Mouse (Mus musculus) gastrocnemius, postnatal 36 days (tissue): ENCODE results near the gene Lrrc74b. TPM values are rescaled to one million over a fixed set of nuclear protein-coding genes. Genes with fewer than 3 reads are reported as not detected.

Source experiments
- DNase-seq, 2 experiments: peaks; one replicate each; pipeline ENCODE4 v3.0.0; 2022
- intact Hi-C: fragments of 180-260 bp; cut with DNase I; formaldehyde crosslinking; loops from one replicate; pipeline ENCODE4 v1.15.1; 2025
- total RNA-seq, 2 experiments: library from RNA; stranded (reverse); gene quantifications; 2 replicates each; pipeline ENCODE4 v1.2.3; 2021

Lrrc74b gene
- total RNA-seq, 2 experiments from 2014 or later: 1.0 to 1.6 TPM

GRCm38 (mm10) chr16:17507018-17507552 lies 54.0 kb downstream of the Lrrc74b start:
- no peak for DNase-seq
- intact Hi-C loops: no loop called here

DNA sequence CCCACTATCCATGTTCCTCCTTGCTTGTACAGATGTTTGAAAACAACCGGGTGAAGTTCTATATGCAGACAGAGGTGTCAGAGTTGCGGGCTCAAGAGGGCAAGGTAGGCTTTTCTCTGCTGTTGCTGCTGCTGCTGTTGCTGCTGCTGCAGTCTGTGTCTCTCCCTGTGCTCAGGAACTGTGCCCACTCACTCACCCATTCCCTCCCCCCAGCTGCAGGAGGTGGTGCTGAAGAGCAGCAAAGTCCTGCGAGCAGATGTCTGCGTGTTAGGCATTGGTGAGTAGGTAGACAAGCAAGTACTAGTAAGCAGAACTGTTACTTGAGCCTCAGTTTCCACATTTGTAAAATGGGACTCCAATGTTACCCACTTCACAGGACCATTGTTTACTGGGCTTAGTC lies 58.4 kb downstream of the Lrrc74b start:
- no peak for DNase-seq
- intact Hi-C loops: no loop called here

DNA sequence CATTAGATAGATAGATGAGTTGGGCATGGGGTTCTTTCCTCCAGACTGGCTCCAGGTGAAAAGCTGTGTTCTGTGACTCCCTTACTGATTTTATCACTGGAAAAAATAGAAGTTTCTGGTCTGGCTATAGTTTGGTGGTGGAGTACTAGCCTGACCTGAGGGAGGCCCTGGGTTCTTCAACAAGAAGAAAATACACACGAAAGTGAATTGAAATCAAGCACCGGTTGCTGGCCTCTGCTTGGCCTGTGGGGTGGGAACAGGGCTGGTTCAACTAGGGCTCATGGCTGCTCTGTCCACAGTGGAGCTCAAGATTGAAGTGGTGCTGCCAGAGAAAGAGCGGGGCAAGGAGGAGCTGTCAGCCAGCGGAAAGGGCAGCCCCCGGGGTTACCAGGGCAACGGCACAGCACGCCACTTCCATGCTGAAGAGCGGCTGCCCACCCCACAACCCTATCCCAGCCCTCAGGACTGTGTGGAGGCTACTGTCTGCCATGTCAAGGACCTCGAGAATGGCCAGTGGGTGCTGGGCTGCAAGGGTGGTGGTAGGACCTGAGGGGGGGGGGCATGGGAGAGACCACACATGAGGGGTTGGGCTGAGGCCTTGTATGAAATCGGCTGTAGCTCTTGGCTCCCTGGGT lies 61.7 kb downstream of the Lrrc74b start:
- intact Hi-C loops: no loop called here
- no peak for DNase-seq

- intact Hi-C loops: no loop called here
- no peak for DNase-seq
Measured at GRCm38 (mm10) chr16:17496499-17497305, 64.3 kb downstream of the Lrrc74b start.

Other genes with a start within 250 kb of the Lrrc74b start
- under 1 TPM in 1 of 2 experiments, not detected in 1; 0.27 TPM for gene Serpind1, start 229.9 kb downstream of the Lrrc74b start, total RNA-seq
- gene Snap29, start 155.3 kb downstream of the Lrrc74b start, total RNA-seq: 10 to 100 TPM; 14.2 to 15.6 TPM
- gene Pi4ka, start 154.9 kb downstream of the Lrrc74b start, total RNA-seq: 10 to 100 TPM; 16.7 to 18.2 TPM
- 10 to 100 TPM; 17.3 to 17.6 TPM for gene Crkl, start 109.3 kb downstream of the Lrrc74b start, total RNA-seq
- under 1 TPM in 1 of 2 experiments, not detected in 1; 0.20 TPM for gene Aifm3, start 71.6 kb downstream of the Lrrc74b start, total RNA-seq
- gene Lztr1, start 52.6 kb downstream of the Lrrc74b start, total RNA-seq: 10 to 100 TPM; 18.8 to 23.2 TPM
- 10 to 100 TPM; 12.8 to 14.4 TPM for gene Thap7, start 30.1 kb downstream of the Lrrc74b start, total RNA-seq
- gene P2rx6, start 638 bp upstream of the Lrrc74b start, total RNA-seq: 1 to 10 TPM; 8.0 to 9.3 TPM
- gene Slc7a4, start 22.0 kb upstream of the Lrrc74b start, total RNA-seq: under 1 TPM in 1 of 2 experiments, not detected in 1; 0.12 TPM
- 10 to 100 TPM in 1 of 2 experiments, 1 to 10 TPM in 1; 9.4 to 13.1 TPM for gene Smpd4, start 58.1 kb upstream of the Lrrc74b start, total RNA-seq
- under 1 TPM in 1 of 2 experiments, not detected in 1; 0.82 TPM for gene Ccdc74a, start 85.2 kb upstream of the Lrrc74b start, total RNA-seq
- gene Med15, start 171.6 kb upstream of the Lrrc74b start, total RNA-seq: 10 to 100 TPM; 16.5 to 20.0 TPM
- gene Klhl22, start 198.4 kb upstream of the Lrrc74b start, total RNA-seq: 10 to 100 TPM; 16.8 to 20.9 TPM
- 1 to 10 TPM; 3.6 to 4.5 TPM for gene Scarf2, start 236.0 kb upstream of the Lrrc74b start, total RNA-seq